Mouse (Mus musculus): ENCODE measurements around the gene Ndufa6. TPM values are rescaled to one million over a fixed set of nuclear protein-coding genes. Genes with fewer than 3 reads are reported as not detected.

Ndufa6 gene
- polyA plus RNA-seq (2012; rRNA removed) = 479 and 545 TPM in 2 replicates

DNA sequence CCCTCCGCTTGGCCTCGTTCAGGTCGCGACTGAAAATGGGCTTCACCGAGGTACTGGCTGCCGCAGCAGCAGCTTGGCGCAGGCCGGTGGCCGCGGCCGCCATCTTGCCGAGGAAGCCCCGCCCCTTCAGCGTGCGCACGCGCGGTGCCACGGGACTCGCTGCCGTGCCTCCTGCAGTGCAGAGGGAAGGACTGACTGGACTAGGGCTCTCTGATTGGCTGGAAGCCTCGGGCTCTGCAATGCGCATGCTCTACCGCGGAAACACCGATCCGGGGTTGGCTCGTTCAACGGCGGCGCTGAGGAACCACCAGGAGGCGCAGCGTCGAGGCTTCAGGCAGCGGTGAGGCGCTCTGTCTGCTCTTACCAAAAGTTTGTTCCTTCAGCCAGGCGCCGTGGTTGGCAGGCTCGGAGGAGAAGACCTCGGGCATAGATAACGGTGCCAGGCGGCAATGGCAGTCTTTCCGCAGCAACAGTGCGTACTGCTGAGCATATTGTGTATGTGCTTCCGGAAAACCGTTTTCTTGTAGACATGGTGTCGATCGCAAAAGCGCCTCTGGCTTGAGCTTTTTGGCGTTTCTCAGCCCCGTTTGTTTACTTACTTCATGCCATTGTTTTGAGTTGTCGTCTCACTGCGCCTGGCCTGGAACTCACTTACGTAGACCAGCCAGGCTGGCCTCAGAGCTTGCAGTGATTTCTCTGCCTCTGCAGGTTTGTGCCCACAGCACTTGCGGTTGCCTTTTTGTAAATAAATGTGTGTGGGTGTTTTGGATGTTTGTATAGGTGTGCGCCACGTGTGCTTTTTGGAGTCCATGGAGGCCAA lies at the start of gene Ndufa6:
Gene Ndufa6 (minus strand): TSS at position 197 of the 820 bp plus-strand sequence.

DNA sequence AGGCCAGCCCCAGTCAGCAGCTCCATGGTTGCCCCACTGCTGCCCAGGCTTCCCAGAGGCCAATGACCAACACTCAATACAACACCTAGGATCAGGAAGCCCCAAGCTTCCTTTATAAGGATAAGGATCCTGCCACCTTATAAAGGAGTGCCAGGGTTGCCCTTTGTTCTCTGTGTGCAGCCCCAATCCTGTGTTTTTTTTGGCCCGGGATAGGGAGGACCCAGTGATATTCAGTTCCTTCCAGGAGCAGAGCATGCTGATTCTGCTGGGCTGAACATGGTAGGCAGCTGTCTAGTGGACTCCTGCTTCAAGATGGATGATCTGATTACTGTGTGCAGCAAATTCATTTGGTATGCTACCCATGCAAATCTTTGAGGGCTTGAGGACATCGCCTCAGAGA lies 39.8 kb upstream of the Ndufa6 start, which contains the start of gene Cyp2d11:
Gene Cyp2d11 (minus strand): TSS at position 101 of the 400 bp plus-strand sequence.

DNA sequence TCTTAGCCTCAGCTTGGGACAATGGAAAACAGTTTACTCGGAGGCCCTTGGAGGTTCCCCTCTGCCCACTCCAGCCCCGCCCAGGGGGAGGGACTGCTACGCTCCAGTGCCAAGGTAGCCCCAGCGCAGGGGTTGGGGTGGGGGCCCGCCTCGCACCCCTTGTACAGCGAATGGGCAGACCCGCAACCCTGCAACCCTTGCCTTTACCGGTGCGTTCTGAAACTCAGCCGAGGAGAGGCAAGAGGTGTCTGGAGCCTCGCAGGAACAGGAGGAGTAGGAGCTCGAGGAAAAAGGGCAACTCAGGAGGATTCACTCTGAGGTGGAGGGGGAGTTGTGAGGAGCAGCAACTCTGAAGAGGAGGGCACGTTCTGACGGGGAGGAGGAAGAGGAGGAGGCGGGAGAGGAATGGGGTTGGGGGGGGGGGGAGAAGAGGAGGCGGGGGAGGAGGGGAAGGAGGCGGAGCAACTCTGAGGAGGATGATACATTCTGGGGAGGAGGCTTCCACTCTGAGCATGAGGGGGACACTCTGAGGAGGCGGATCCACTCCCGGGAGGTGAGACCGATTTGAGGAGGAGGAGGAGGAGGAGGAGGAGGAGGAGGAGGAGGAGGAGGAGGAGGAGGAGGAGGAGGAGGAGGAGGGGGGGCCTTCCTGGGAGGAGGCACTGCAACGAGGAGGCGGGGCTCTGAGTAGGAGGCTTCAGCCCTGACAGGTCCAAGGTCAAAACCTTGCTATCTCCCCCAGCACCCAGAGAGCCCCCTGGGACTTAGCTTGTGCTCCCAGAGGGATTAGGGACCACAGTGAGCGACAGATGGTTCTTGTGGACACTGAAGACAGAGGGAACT lies 26.0 kb upstream of the Ndufa6 start, which contains the start of gene Cyp2d22:
Gene Cyp2d22 (minus strand): TSS at position 390 of the 843 bp plus-strand sequence.

DNA sequence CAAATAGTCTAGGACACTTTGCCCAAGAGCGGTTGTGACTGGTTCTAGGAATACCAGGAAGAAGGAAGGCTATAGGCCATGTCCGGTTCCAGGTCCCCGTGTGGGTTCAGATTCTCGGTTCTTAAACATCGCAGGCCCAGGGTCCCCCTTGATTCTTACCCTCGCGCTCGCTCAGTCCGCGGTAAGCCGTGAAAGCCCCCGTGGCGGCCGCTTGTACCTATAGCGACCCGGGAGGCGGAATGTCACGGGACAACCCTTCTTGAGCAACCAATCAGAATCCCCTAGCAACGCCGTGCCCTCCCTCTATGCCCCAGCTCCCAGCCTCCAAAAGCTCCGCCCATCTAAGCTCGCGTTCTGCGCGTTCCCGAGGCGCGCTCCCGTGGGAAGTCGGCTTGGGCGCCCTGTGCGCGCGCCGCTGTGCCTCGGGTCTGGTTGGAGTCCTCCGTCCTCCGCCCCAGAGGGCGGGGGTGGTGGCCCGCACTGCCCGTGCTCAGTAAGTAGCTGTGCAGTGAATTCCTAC lies 15.5 kb downstream of the Ndufa6 start, which contains the start of the genes Naga, Pheta2 and Smdt1:
Gene Naga (minus strand): TSS at position 333 of the 520 bp plus-strand sequence.
Gene Pheta2 (plus strand): TSS at position 350 of the 520 bp plus-strand sequence.
Gene Smdt1 (plus strand): TSS at position 367 of the 520 bp plus-strand sequence.

Other genes with a start within 250 kb of the Ndufa6 start
- 4.2 and 4.4 TPM in 2 replicates for gene Ccdc134, start 226.4 kb downstream of the Ndufa6 start, polyA plus RNA-seq (2012; rRNA removed)
- gene Srebf2, start 207.1 kb downstream of the Ndufa6 start, polyA plus RNA-seq (2012; rRNA removed) = 24.5 and 28.5 TPM in 2 replicates
- 0.12 TPM in 2 replicates for gene Shisa8, start 141.5 kb downstream of the Ndufa6 start, polyA plus RNA-seq (2012; rRNA removed)
- gene Tnfrsf13c, start 130.0 kb downstream of the Ndufa6 start, polyA plus RNA-seq (2012; rRNA removed) = 1.4 and 2.6 TPM in 2 replicates
- 9.2 and 10.9 TPM in 2 replicates for gene Cenpm, start 109.6 kb downstream of the Ndufa6 start, polyA plus RNA-seq (2012; rRNA removed)
- not detected in 2 replicates for gene 1500009C09Rik, start 101.9 kb downstream of the Ndufa6 start, polyA plus RNA-seq (2012; rRNA removed)
- 0.05 and 0.06 TPM in 2 replicates for gene Sept3, start 79.4 kb downstream of the Ndufa6 start, polyA plus RNA-seq (2012; rRNA removed)
- 0.04 and 0.05 TPM in 2 replicates for gene Wbp2nl, start 55.4 kb downstream of the Ndufa6 start, polyA plus RNA-seq (2012; rRNA removed)
- 45.1 and 48.9 TPM in 2 replicates for gene Naga, start 15.4 kb downstream of the Ndufa6 start, polyA plus RNA-seq (2012; rRNA removed)
- gene Pheta2, start 15.4 kb downstream of the Ndufa6 start, polyA plus RNA-seq (2012; rRNA removed) = 10.9 and 11.4 TPM in 2 replicates
- 86.6 and 90.5 TPM in 2 replicates for gene Smdt1, start 15.4 kb downstream of the Ndufa6 start, polyA plus RNA-seq (2012; rRNA removed)
- gene Cyp2d22, start 25.9 kb upstream of the Ndufa6 start, polyA plus RNA-seq (2012; rRNA removed) = 45.3 and 51.9 TPM in 2 replicates
- gene Cyp2d11, start 39.7 kb upstream of the Ndufa6 start, polyA plus RNA-seq (2012; rRNA removed) = 0.31 and 0.43 TPM in 2 replicates
- gene Cyp2d10, start 52.9 kb upstream of the Ndufa6 start, polyA plus RNA-seq (2012; rRNA removed) = 139 and 151 TPM in 2 replicates
- 64.7 and 68.7 TPM in 2 replicates for gene Cyp2d9, start 79.1 kb upstream of the Ndufa6 start, polyA plus RNA-seq (2012; rRNA removed)
- gene Cyp2d12, start 200.8 kb upstream of the Ndufa6 start, polyA plus RNA-seq (2012; rRNA removed) = 0.02 TPM in 1 of 2 replicates, not detected in the other